Mouse (Mus musculus): ENCODE measurements around the gene Chd8. TPM values are rescaled to one million over a fixed set of nuclear protein-coding genes. Genes with fewer than 3 reads are reported as not detected.
"Not testable (repeated sequence)": the region's sequence is repeated elsewhere in the genome, so short reads cannot be mapped to it uniquely, and the experiment has no call there.

The Chd8 gene
- 36.6 and 50.3 TPM in 2 replicates for polyA plus RNA-seq (2015; fragmentation: Nextera tagmentation; extraction: Ambion mirVana)

- Histone ChIP-seq H3K4me1 (peaks cover 12% of the 10 kb centered on the region), H3K36me3 (peaks cover 11% of the 10 kb centered on the region), H3K4me2 (replicated peaks) (peak within 1 kb of the TSS; percentile 86), H3K9me3 (no peaks in the 10 kb centered on the region), H3K27ac (peak within 1 kb of the TSS; percentile 95), H3K9ac (peak within 1 kb of the TSS; percentile 92), H3K4me3 (peak within 1 kb of the TSS; percentile 84), H3K27me3 (no peaks in the 10 kb centered on the region)
- under 1% methylated on average over 53 of the region's 54 CpGs for WGBS
- peak; percentile 100 for ATAC-seq (ENCODE audit: low FRiP score, low read depth)
Measured at GRCm38 (mm10) chr14:52257484-52258213, at the start of gene Chd8. Gene Chd8, minus strand, starts transcription at chr14:52257780.

- Histone ChIP-seq H3K27me3 (no peaks in the 10 kb centered on the region), H3K36me3 (peaks cover 20% of the 10 kb centered on the region), H3K9ac (no peak overlapping the region), H3K4me1 (peaks cover 5% of the 10 kb centered on the region), H3K4me3 (no peak overlapping the region), H3K4me2 (replicated peaks) (no peak overlapping the region), H3K27ac (no peak overlapping the region), H3K9me3 (no peaks in the 10 kb centered on the region)
- ATAC-seq (ENCODE audit: low FRiP score, low read depth): no peak
- WGBS: 95% methylated on average over 2 of the region's 2 CpGs
Measured at GRCm38 (mm10) chr14:52306100-52306499, 48.5 kb upstream of the Chd8 start.

- Histone ChIP-seq H3K9ac (peak within 1 kb of the TSS; percentile 77), H3K36me3 (peaks cover 18% of the 10 kb centered on the region), H3K27ac (peak within 1 kb of the TSS; percentile 93), H3K9me3 (no peaks in the 10 kb centered on the region), H3K4me1 (peaks cover 5% of the 10 kb centered on the region), H3K4me3 (peak within 1 kb of the TSS; percentile 71), H3K4me2 (replicated peaks) (peak within 1 kb of the TSS; percentile 81), H3K27me3 (no peaks in the 10 kb centered on the region)
- under 1% methylated on average over 46 of the region's 46 CpGs for WGBS
- ATAC-seq (ENCODE audit: low FRiP score, low read depth): peak; percentile 94
Measured at GRCm38 (mm10) chr14:52304644-52305271, 47.2 kb upstream of the Chd8 start, which contains the start of gene Mettl3. Gene Mettl3, minus strand, starts transcription at chr14:52305128.

- H3K27ac ChIP-seq; H3K4me1 ChIP-seq; ATAC-seq (ENCODE audit: low FRiP score, low read depth); H3K27me3 ChIP-seq; H3K9me3 ChIP-seq; H3K9ac ChIP-seq; H3K4me3 ChIP-seq: not testable (repeated sequence)
- 92% methylated on average over 3 of the region's 3 CpGs for WGBS
- H3K4me2 ChIP-seq (replicated peaks): peak overlapping the region; percentile 81; the same call in 1 of the 2 replicates
- H3K36me3 ChIP-seq: peaks cover 18% of the 10 kb centered on the region
Measured at GRCm38 (mm10) chr14:52303517-52303916, 45.9 kb upstream of the Chd8 start.

- H3K9me3 ChIP-seq: no peaks in the 10 kb centered on the region
- peak; percentile 32; the same call in 1 of the 2 replicates for ATAC-seq (ENCODE audit: low FRiP score, low read depth)
- H3K27ac ChIP-seq: no peak overlapping the region
- H3K27me3 ChIP-seq: no peaks in the 10 kb centered on the region
- no peak overlapping the region for H3K4me3 ChIP-seq
- WGBS: 71% methylated on average over 6 of the region's 6 CpGs
- H3K36me3 ChIP-seq: peaks cover 86% of the 10 kb centered on the region
- H3K9ac ChIP-seq: no peak overlapping the region
- no peaks in the 10 kb centered on the region for H3K4me1 ChIP-seq
- no peak overlapping the region for H3K4me2 ChIP-seq (replicated peaks)
Measured at GRCm38 (mm10) chr14:52295558-52296264, 38.1 kb upstream of the Chd8 start.

- H3K36me3 ChIP-seq: peaks cover 42% of the 10 kb centered on the region
Measured at GRCm38 (mm10) chr14:52284191-52284590, 26.6 kb upstream of the Chd8 start.

GRCm38 (mm10) chr14:52283629-52284028 is 26.0 kb upstream of the Chd8 start:
- no peaks in the 10 kb centered on the region for H3K27me3 ChIP-seq
- H3K9ac ChIP-seq: no peak overlapping the region
- peaks cover 8% of the 10 kb centered on the region for H3K4me1 ChIP-seq
- H3K4me2 ChIP-seq (replicated peaks): no peak overlapping the region
- ATAC-seq (ENCODE audit: low FRiP score, low read depth): no peak
- 87% methylated on average over 5 of the region's 5 CpGs for WGBS
- H3K27ac ChIP-seq: no peak overlapping the region
- no peak overlapping the region for H3K4me3 ChIP-seq
- H3K9me3 ChIP-seq: no peaks in the 10 kb centered on the region
- H3K36me3 ChIP-seq: peaks cover 38% of the 10 kb centered on the region

More at GRCm38 (mm10) chr14:52284191-52284590, 26.6 kb upstream of the Chd8 start:
- peaks cover 8% of the 10 kb centered on the region for H3K4me1 ChIP-seq
- H3K9me3 ChIP-seq: no peaks in the 10 kb centered on the region
- H3K27ac ChIP-seq: no peak overlapping the region
- 93% methylated on average over 3 of the region's 3 CpGs for WGBS
- ATAC-seq (ENCODE audit: low FRiP score, low read depth): no peak
- H3K9ac ChIP-seq: no peak overlapping the region
- no peak overlapping the region for H3K4me2 ChIP-seq (replicated peaks)
- no peaks in the 10 kb centered on the region for H3K27me3 ChIP-seq
- no peak overlapping the region for H3K4me3 ChIP-seq

- H3K36me3 ChIP-seq: peaks cover 16% of the 10 kb centered on the region
- peak overlapping the region; percentile 91 for H3K9ac ChIP-seq
- H3K4me2 ChIP-seq (replicated peaks): peak overlapping the region; percentile 72
- whole genome bisulfite sequencing: under 1% methylated on average over 21 of the region's 21 CpGs
- no peaks in the 10 kb centered on the region for H3K9me3 ChIP-seq
- peaks cover 14% of the 10 kb centered on the region for H3K4me1 ChIP-seq
- ATAC-seq (ENCODE audit: low FRiP score, low read depth): no peak; the same call in 1 of the 2 replicates
- peak overlapping the region; percentile 91 for H3K4me3 ChIP-seq
- H3K27ac ChIP-seq: peak overlapping the region; percentile 77
- H3K27me3 ChIP-seq: no peaks in the 10 kb centered on the region
Measured at GRCm38 (mm10) chr14:52279747-52280120, 22.2 kb upstream of the Chd8 start.

GRCm38 (mm10) chr14:52278932-52279746 is 21.6 kb upstream of the Chd8 start, which contains the start of the genes Tox4 and Rab2b:
Gene Tox4, plus strand, starts transcription at chr14:52279146.
Gene Rab2b, minus strand, starts transcription at chr14:52279545.
- ATAC-seq (ENCODE audit: low FRiP score, low read depth): peak; percentile 98
- Histone ChIP-seq H3K4me1 (peaks cover 14% of the 10 kb centered on the region), H3K4me3 (peak within 1 kb of the TSS; percentile 91), H3K27me3 (no peaks in the 10 kb centered on the region), H3K9me3 (no peaks in the 10 kb centered on the region), H3K27ac (peak within 1 kb of the TSS; percentile 77), H3K4me2 (replicated peaks) (peak within 1 kb of the TSS; percentile 72), H3K36me3 (peaks cover 14% of the 10 kb centered on the region), H3K9ac (peak within 1 kb of the TSS; percentile 91)
- under 1% methylated on average over 65 of the region's 66 CpGs for WGBS

- no peak overlapping the region for H3K9ac ChIP-seq
- 89% methylated on average over 4 of the region's 4 CpGs for WGBS
- peaks cover 14% of the 10 kb centered on the region for H3K4me1 ChIP-seq
- H3K9me3 ChIP-seq: no peaks in the 10 kb centered on the region
- no peak overlapping the region for H3K4me2 ChIP-seq (replicated peaks)
- peaks cover 23% of the 10 kb centered on the region for H3K36me3 ChIP-seq
- no peak for ATAC-seq (ENCODE audit: low FRiP score, low read depth)
- no peaks in the 10 kb centered on the region for H3K27me3 ChIP-seq
- no peak overlapping the region for H3K4me3 ChIP-seq
- H3K27ac ChIP-seq: no peak overlapping the region
Measured at GRCm38 (mm10) chr14:52277210-52277609, 19.6 kb upstream of the Chd8 start.

GRCm38 (mm10) chr14:52272781-52273180 is 15.2 kb upstream of the Chd8 start:
- WGBS: 74% methylated on average over 3 of the region's 3 CpGs
- Histone ChIP-seq H3K9ac (no peak overlapping the region), H3K4me2 (replicated peaks) (no peak overlapping the region), H3K27me3 (no peaks in the 10 kb centered on the region), H3K9me3 (no peaks in the 10 kb centered on the region), H3K4me3 (no peak overlapping the region), H3K36me3 (peaks cover 35% of the 10 kb centered on the region), H3K4me1 (no peaks in the 10 kb centered on the region), H3K27ac (no peak overlapping the region)
- no peak for ATAC-seq (ENCODE audit: low FRiP score, low read depth)
